Mouse (Mus musculus) erythroblast, embryonic 14.5 days (primary cell): ENCODE results near the gene Hist1h3h.

Experiments used
- GATA1 ChIP-seq: IDR thresholded peaks from 2 replicates; pipeline ENCODE4 v1.6.1; 2012; ENCODE audit warnings: low read length, inconsistent platforms, mixed read lengths
- TAL1 ChIP-seq: IDR thresholded peaks from 3 replicates; pipeline ENCODE4 v1.6.1; 2012; ENCODE audit warnings: low read length, inconsistent platforms, mixed read lengths

- TF ChIP-seq GATA1: no peak
- TF ChIP-seq TAL1: no peak
These were observed 2.7 kb upstream of the Hist1h3h start for GRCm38 (mm10) chr13:21714725-21715124.
